Mouse (Mus musculus) hindbrain, embryonic 11.5 days (tissue): ENCODE measurements around the gene Rgs18. TPM values are rescaled to one million over a fixed set of nuclear protein-coding genes. Genes with fewer than 3 reads are reported as not detected.

Experiments
- ATAC-seq: fragments of 200-750 bp; cut with Nextera tagmentation; 2 replicates; pipeline ENCODE4 v1.8.0; 2017; ENCODE audit warnings: mild to moderate bottlenecking, moderate TSS enrichment, moderate library complexity; ENCODE audit not compliant: low FRiP score
- DNase-seq: peaks from one replicate; pipeline ENCODE4 v3.0.0-alpha.2; 2015; ENCODE audit warnings: low spot score
- H3K27ac ChIP-seq: fragments of 300-500 bp; sonication (generic); 2 replicates; pipeline ENCODE4 v1.5.1; 2014; ENCODE audit warnings: mild to moderate bottlenecking, low read depth, low read length
- H3K27me3 ChIP-seq: fragments of 300-500 bp; sonication (generic); 2 replicates; pipeline ENCODE4 v1.6.1; 2014; ENCODE audit warnings: mild to moderate bottlenecking, low read length, moderate library complexity, mixed read lengths; ENCODE audit not compliant: control insufficient read depth, insufficient read depth
- H3K36me3 ChIP-seq: fragments of 300-500 bp; sonication (generic); 2 replicates; pipeline ENCODE4 v1.6.1; 2014; ENCODE audit warnings: mild to moderate bottlenecking, low read length, moderate library complexity, mixed read lengths; ENCODE audit not compliant: control insufficient read depth, insufficient read depth
- H3K4me1 ChIP-seq: fragments of 300-500 bp; sonication (generic); replicated peaks from 2 replicates; pipeline ENCODE4 v1.6.1; 2014; ENCODE audit warnings: low read length, mixed read lengths; ENCODE audit not compliant: control insufficient read depth, insufficient read depth
- H3K4me2 ChIP-seq: fragments of 300-500 bp; sonication (generic); replicated peaks from 2 replicates; pipeline ENCODE4 v1.6.1; 2014; ENCODE audit warnings: mild to moderate bottlenecking, low read depth, low read length
- H3K4me3 ChIP-seq: fragments of 300-500 bp; sonication (generic); 2 replicates; pipeline ENCODE4 v1.5.1; 2014; ENCODE audit warnings: low read depth, low read length
- H3K9ac ChIP-seq: fragments of 300-500 bp; sonication (generic); 2 replicates; pipeline ENCODE4 v1.6.1; 2014; ENCODE audit warnings: low read depth, low read length
- H3K9me3 ChIP-seq: fragments of 300-500 bp; sonication (generic); 2 replicates; pipeline ENCODE4 v1.6.1; 2016; ENCODE audit warnings: low read length; ENCODE audit not compliant: control insufficient read depth
- WGBS: fragments of 180-500 bp; shearing (Covaris S2); extraction: QIAGEN DNeasy Blood & Tissue Kit; methylation state at CpG from one replicate; pipeline ENCODE4 v1.1.7; 2014; 5-methylcytosine and 5-hydroxymethylcytosine counted together
- polyA plus RNA-seq: library from polyadenylated mRNA; unstranded; fragments of >200 nt; fragmentation: Nextera tagmentation; extraction: Ambion mirVana; gene quantifications from 2 replicates; pipeline ENCODE4 v1.2.1, GENCODE M21; 2014

Gene Rgs18
- polyA plus RNA-seq = 2.2 and 3.0 TPM in 2 replicates

DNA sequence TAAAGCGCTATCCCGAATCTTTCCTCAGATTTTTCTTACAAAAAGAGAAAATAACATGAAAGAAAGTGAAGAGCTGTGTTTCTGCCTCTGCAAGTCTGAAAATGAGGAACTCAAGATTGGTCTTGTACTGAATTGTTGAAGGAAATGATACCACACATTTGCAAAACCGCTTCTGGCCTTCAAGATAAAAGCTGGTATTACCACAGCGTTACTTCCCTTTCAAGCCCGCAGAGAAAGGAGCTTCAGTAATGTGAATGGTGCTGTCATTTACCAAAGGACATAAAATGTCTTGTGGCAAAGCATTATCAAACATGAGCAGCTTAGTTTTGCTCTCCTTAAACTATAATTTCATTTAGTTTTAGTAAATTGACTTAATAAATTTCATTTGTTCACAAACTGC lies at the start of gene Rgs18:
Gene Rgs18 (minus strand): TSS at position 105 of the 400 bp plus-strand sequence.
- Histone ChIP-seq H3K27ac (no peak within 1 kb of the TSS), H3K27me3 (no peaks in the 10 kb centered on the region), H3K4me2 (no peak within 1 kb of the TSS), H3K4me1 (no peaks in the 10 kb centered on the region), H3K4me3 (no peak within 1 kb of the TSS), H3K9me3 (no peaks in the 10 kb centered on the region), H3K9ac (no peak within 1 kb of the TSS), H3K36me3 (no peaks in the 10 kb centered on the region)
- ATAC-seq (no peak), DNase-seq (no peak)
- 84% methylated on average over 5 of the region's 5 CpGs for WGBS

DNA sequence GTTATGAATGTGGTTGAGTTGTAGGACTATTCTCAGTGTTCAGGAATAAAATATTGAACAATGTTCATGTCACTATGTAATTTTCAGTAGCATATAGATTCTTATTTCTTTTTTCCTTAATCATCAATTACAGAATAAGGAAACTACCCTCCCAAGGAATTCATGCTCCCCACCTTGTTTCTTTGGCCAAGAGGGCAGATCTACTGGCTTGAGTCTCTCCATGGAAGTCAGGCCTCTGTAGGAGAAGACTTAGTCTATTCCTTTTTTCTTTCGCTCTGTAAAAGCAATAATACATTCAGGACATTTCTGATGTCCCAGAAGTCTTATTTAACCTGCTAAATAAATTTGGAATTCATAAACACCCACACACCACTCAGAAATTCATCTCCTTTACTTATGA lies 841 bp downstream of the Rgs18 start:
- ATAC-seq (no peak), DNase-seq (no peak)
- Histone ChIP-seq H3K27ac (no peak overlapping the region), H3K36me3 (no peaks in the 10 kb centered on the region), H3K27me3 (no peaks in the 10 kb centered on the region), H3K4me1 (no peaks in the 10 kb centered on the region), H3K4me3 (no peak overlapping the region), H3K9me3 (no peaks in the 10 kb centered on the region), H3K9ac (no peak overlapping the region), H3K4me2 (no peak overlapping the region)
- WGBS = 84% methylated on average over 1 of the region's 1 CpGs

DNA sequence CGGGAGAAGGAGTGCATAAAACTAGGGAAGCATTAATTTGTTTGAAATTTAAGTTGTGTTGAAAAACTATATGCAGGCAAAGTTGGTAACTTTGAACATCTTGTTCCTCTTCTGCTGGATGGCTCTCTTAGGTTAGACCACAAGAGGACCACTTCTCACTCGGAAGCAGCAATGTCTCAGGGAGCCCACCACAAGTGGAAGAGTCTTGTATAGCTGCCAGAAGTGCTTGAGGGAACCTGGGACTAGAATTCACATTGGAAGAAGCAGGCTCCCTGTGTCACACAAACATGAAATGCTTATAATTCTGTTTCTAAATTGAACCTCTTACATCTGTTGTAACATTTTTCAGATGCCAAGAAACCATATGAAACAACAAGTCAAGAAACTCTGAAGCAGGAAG lies 9.0 kb downstream of the Rgs18 start:
- H3K4me1 ChIP-seq = no peaks in the 10 kb centered on the region
- no peaks in the 10 kb centered on the region for H3K9me3 ChIP-seq
- no peak overlapping the region for H3K4me3 ChIP-seq
- H3K36me3 ChIP-seq = no peaks in the 10 kb centered on the region
- H3K9ac ChIP-seq = no peak overlapping the region
- ATAC-seq (no peak), DNase-seq (no peak)
- no peaks in the 10 kb centered on the region for H3K27me3 ChIP-seq
- H3K4me2 ChIP-seq = no peak overlapping the region
- no peak overlapping the region for H3K27ac ChIP-seq
- 74% methylated on average over 2 of the region's 2 CpGs for WGBS

GRCm38 (mm10) chr1:144760792-144761191 lies 14.4 kb downstream of the Rgs18 start:
- H3K4me3 ChIP-seq = no peak overlapping the region
- H3K36me3 ChIP-seq = no peaks in the 10 kb centered on the region
- no peaks in the 10 kb centered on the region for H3K4me1 ChIP-seq
- H3K9ac ChIP-seq = no peak overlapping the region
- no peak overlapping the region for H3K4me2 ChIP-seq
- H3K27me3 ChIP-seq = no peaks in the 10 kb centered on the region
- WGBS = 88% methylated on average over 3 of the region's 3 CpGs
- no peak for ATAC-seq
- H3K9me3 ChIP-seq = no peaks in the 10 kb centered on the region
- DNase-seq = no peak
- no peak overlapping the region for H3K27ac ChIP-seq

GRCm38 (mm10) chr1:144750763-144751162 lies 24.5 kb downstream of the Rgs18 start:
- Histone ChIP-seq H3K27ac (no peak overlapping the region), H3K9ac (no peak overlapping the region), H3K9me3 (no peaks in the 10 kb centered on the region), H3K36me3 (no peaks in the 10 kb centered on the region), H3K27me3 (no peaks in the 10 kb centered on the region), H3K4me2 (no peak overlapping the region), H3K4me1 (no peaks in the 10 kb centered on the region), H3K4me3 (no peak overlapping the region)
- DNase-seq (no peak), ATAC-seq (no peak)
- WGBS = 87% methylated on average over 3 of the region's 3 CpGs

GRCm38 (mm10) chr1:144746182-144746581 lies 29.1 kb downstream of the Rgs18 start:
- DNase-seq = no peak
- H3K36me3 ChIP-seq = no peaks in the 10 kb centered on the region
- no peak overlapping the region for H3K4me3 ChIP-seq
- no peak overlapping the region for H3K4me2 ChIP-seq
- WGBS = 89% methylated on average over 1 of the region's 1 CpGs
- H3K4me1 ChIP-seq = no peaks in the 10 kb centered on the region
- H3K9ac ChIP-seq = no peak overlapping the region
- no peak overlapping the region for H3K27ac ChIP-seq
- ATAC-seq = no peak
- H3K9me3 ChIP-seq = no peaks in the 10 kb centered on the region
- no peaks in the 10 kb centered on the region for H3K27me3 ChIP-seq

DNA sequence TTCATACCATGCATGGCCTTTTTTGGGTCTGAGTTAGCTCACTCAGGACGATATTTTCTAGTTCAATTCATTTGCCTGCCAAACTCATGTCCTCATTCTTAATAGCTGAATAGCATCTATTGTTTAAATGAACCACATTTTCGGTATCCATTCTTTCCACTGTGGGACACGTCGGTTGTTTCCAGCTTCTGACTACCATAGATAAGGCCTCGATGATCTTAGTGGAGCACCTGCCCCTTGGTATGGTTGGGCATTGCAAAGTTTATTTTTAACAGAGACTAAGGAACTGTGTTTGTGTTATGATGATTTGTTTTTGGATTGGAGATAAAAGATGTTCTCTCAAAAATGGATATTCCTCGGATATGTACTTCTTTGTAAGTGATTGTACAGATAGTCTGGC lies 37.5 kb downstream of the Rgs18 start:
- Histone ChIP-seq H3K9me3 (no peaks in the 10 kb centered on the region), H3K27me3 (no peaks in the 10 kb centered on the region), H3K4me3 (no peak overlapping the region), H3K27ac (no peak overlapping the region), H3K36me3 (no peaks in the 10 kb centered on the region), H3K4me1 (no peaks in the 10 kb centered on the region), H3K4me2 (no peak overlapping the region), H3K9ac (no peak overlapping the region)
- DNase-seq (no peak), ATAC-seq (no peak)
- WGBS = 83% methylated on average over 6 of the region's 6 CpGs

GRCm38 (mm10) chr1:144720736-144721135 lies 54.5 kb downstream of the Rgs18 start:
- no peak overlapping the region for H3K4me2 ChIP-seq
- H3K36me3 ChIP-seq = no peaks in the 10 kb centered on the region
- ATAC-seq (no peak), DNase-seq (no peak)
- no peak overlapping the region for H3K27ac ChIP-seq
- no peak overlapping the region for H3K9ac ChIP-seq
- H3K4me3 ChIP-seq = no peak overlapping the region
- 85% methylated on average over 4 of the region's 4 CpGs for WGBS
- H3K9me3 ChIP-seq = no peaks in the 10 kb centered on the region
- no peaks in the 10 kb centered on the region for H3K4me1 ChIP-seq
- no peaks in the 10 kb centered on the region for H3K27me3 ChIP-seq

GRCm38 (mm10) chr1:144704373-144704772 lies 70.9 kb downstream of the Rgs18 start:
- DNase-seq (no peak), ATAC-seq (no peak)
- no peaks in the 10 kb centered on the region for H3K9me3 ChIP-seq
- H3K27me3 ChIP-seq = no peaks in the 10 kb centered on the region
- no peak overlapping the region for H3K4me3 ChIP-seq
- no peak overlapping the region for H3K27ac ChIP-seq
- no peak overlapping the region for H3K4me2 ChIP-seq
- 55% methylated on average over 2 of the region's 2 CpGs for WGBS
- no peaks in the 10 kb centered on the region for H3K36me3 ChIP-seq
- no peak overlapping the region for H3K9ac ChIP-seq
- no peaks in the 10 kb centered on the region for H3K4me1 ChIP-seq
